Comparison of ENCODE assay signal across 12 mouse cellular contexts in genomic region chr7:35830119-35830518, GRCm38 (mm10).
"Had no signal": no experiment of that assay in that cellular context is flagged by ENCODE, and none has a peak within 500 bp of the region (broad histone marks: within the 10 kb centered on the region; RNA-seq: fewer than 3 reads in every experiment).

No protein-coding gene starts in this region.

- ATAC-seq: intestine, embryonic 15.5 days had no signal

- H3K36me3 ChIP-seq: intestine, embryonic 15.5 days; limb, embryonic 12.5 days; liver, embryonic 15.5 days; midbrain, embryonic 12.5 days; neural tube, embryonic 12.5 days had no signal

- H3K4me1 ChIP-seq: intestine, embryonic 15.5 days; limb, embryonic 12.5 days; liver, embryonic 15.5 days; megakaryocyte, embryonic 14.5 days; midbrain, embryonic 12.5 days; neural tube, embryonic 12.5 days had no signal

- H3K4me2 ChIP-seq: intestine, embryonic 15.5 days; limb, embryonic 12.5 days; liver, embryonic 11.5 days; liver, embryonic 15.5 days; midbrain, embryonic 12.5 days; neural tube, embryonic 12.5 days had no signal

- H3K9ac ChIP-seq: intestine, embryonic 15.5 days; limb, embryonic 12.5 days; liver, embryonic 15.5 days; midbrain, embryonic 12.5 days; neural tube, embryonic 12.5 days had no signal

- DNase-seq: kidney, adult 18-20 months; kidney, postnatal 10 days; kidney, postnatal 4 days; thymus, postnatal 36 days had no signal

- H3K27ac ChIP-seq: intestine, embryonic 15.5 days; limb, embryonic 12.5 days; liver, embryonic 15.5 days; macrophage; midbrain, embryonic 12.5 days; neural tube, embryonic 12.5 days had no signal

- H3K27me3 ChIP-seq: intestine, embryonic 15.5 days; limb, embryonic 12.5 days; liver, embryonic 15.5 days; midbrain, embryonic 12.5 days; neural tube, embryonic 12.5 days had no signal

- H3K4me3 ChIP-seq: intestine, embryonic 15.5 days; limb, embryonic 12.5 days; liver, embryonic 15.5 days; megakaryocyte, embryonic 14.5 days; midbrain, embryonic 12.5 days; neural tube, embryonic 12.5 days had no signal

- H3K9me3 ChIP-seq: intestine, embryonic 15.5 days; limb, embryonic 12.5 days; liver, embryonic 15.5 days; midbrain, embryonic 12.5 days; neural tube, embryonic 12.5 days had no signal
